Mouse (Mus musculus): ENCODE measurements at regions not wholly inside any gene's neighbourhood (a gene's known extent, or its start where the extent isn't known, plus 50 kb on each side); places are given as distances from the start of the nearest gene placed in this dataset.

GRCm38 (mm10) chr11:114281846-114282245 lies 215.0 kb upstream of the Sdk2 start:
- H3K4me2 ChIP-seq (ENCODE audit: low read depth, low read length): no peak overlapping the region
- H3K9ac ChIP-seq (ENCODE audit: low read depth, low read length): no peak overlapping the region
- no peaks in the 10 kb centered on the region for H3K9me3 ChIP-seq (ENCODE audit: control insufficient read depth, low read length)
- H3K4me1 ChIP-seq (ENCODE audit: control insufficient read depth, insufficient read depth, low read length): no peaks in the 10 kb centered on the region
- no peak for DNase-seq (ENCODE audit: low spot score)
- H3K36me3 ChIP-seq (ENCODE audit: control insufficient read depth, insufficient read depth, low read length): no peaks in the 10 kb centered on the region
- ATAC-seq (ENCODE audit: low read depth): no peak
- 77% methylated on average over 9 of the region's 9 CpGs for WGBS
- H3K27me3 ChIP-seq (replicated peaks; ENCODE audit: control insufficient read depth, insufficient read depth, low read length): no peaks in the 10 kb centered on the region
- no peak overlapping the region for H3K27ac ChIP-seq (replicated peaks; ENCODE audit: low read depth, low read length)
- no peak overlapping the region for H3K4me3 ChIP-seq (ENCODE audit: low read depth, low read length)

- Histone ChIP-seq H3K4me2 (ENCODE audit: low read depth, low read length) (no peak overlapping the region), H3K4me3 (ENCODE audit: low read depth, low read length) (no peak overlapping the region), H3K27me3 (replicated peaks; ENCODE audit: control insufficient read depth, insufficient read depth, low read length) (no peaks in the 10 kb centered on the region), H3K27ac (replicated peaks; ENCODE audit: low read depth, low read length) (no peak overlapping the region), H3K9ac (ENCODE audit: low read depth, low read length) (no peak overlapping the region), H3K36me3 (ENCODE audit: control insufficient read depth, insufficient read depth, low read length) (no peaks in the 10 kb centered on the region), H3K9me3 (ENCODE audit: control insufficient read depth, low read length) (no peaks in the 10 kb centered on the region), H3K4me1 (ENCODE audit: control insufficient read depth, insufficient read depth, low read length) (no peaks in the 10 kb centered on the region)
- 74% methylated on average over 14 of the region's 14 CpGs for WGBS
- ATAC-seq (ENCODE audit: low read depth) (no peak), DNase-seq (ENCODE audit: low spot score) (no peak)
Measured at GRCm38 (mm10) chr11:114281041-114281695, 214.3 kb upstream of the Sdk2 start.

- no peaks in the 10 kb centered on the region for H3K36me3 ChIP-seq (ENCODE audit: control insufficient read depth, insufficient read depth, low read length)
- no peaks in the 10 kb centered on the region for H3K27me3 ChIP-seq (replicated peaks; ENCODE audit: control insufficient read depth, insufficient read depth, low read length)
- no peak overlapping the region for H3K4me2 ChIP-seq (ENCODE audit: low read depth, low read length)
- H3K4me3 ChIP-seq (ENCODE audit: low read depth, low read length): no peak overlapping the region
- DNase-seq (ENCODE audit: low spot score) (no peak), ATAC-seq (ENCODE audit: low read depth) (no peak)
- H3K27ac ChIP-seq (replicated peaks; ENCODE audit: low read depth, low read length): no peak overlapping the region
- H3K9ac ChIP-seq (ENCODE audit: low read depth, low read length): no peak overlapping the region
- no peaks in the 10 kb centered on the region for H3K4me1 ChIP-seq (ENCODE audit: control insufficient read depth, insufficient read depth, low read length)
- H3K9me3 ChIP-seq (ENCODE audit: control insufficient read depth, low read length): no peaks in the 10 kb centered on the region
- WGBS: 85% methylated on average over 26 of the region's 26 CpGs
Measured at GRCm38 (mm10) chr11:114277513-114278304, 210.9 kb upstream of the Sdk2 start.

GRCm38 (mm10) chr11:114270358-114271072 lies 203.7 kb upstream of the Sdk2 start:
- 88% methylated on average over 10 of the region's 10 CpGs for WGBS
- Histone ChIP-seq H3K9ac (ENCODE audit: low read depth, low read length) (no peak overlapping the region), H3K27ac (replicated peaks; ENCODE audit: low read depth, low read length) (no peak overlapping the region), H3K27me3 (replicated peaks; ENCODE audit: control insufficient read depth, insufficient read depth, low read length) (no peaks in the 10 kb centered on the region), H3K9me3 (ENCODE audit: control insufficient read depth, low read length) (no peaks in the 10 kb centered on the region), H3K4me3 (ENCODE audit: low read depth, low read length) (no peak overlapping the region), H3K36me3 (ENCODE audit: control insufficient read depth, insufficient read depth, low read length) (no peaks in the 10 kb centered on the region), H3K4me2 (ENCODE audit: low read depth, low read length) (no peak overlapping the region), H3K4me1 (ENCODE audit: control insufficient read depth, insufficient read depth, low read length) (no peaks in the 10 kb centered on the region)
- ATAC-seq (ENCODE audit: low read depth): no peak
- DNase-seq (ENCODE audit: low spot score): no peak

- WGBS: 39% methylated on average over 4 of the region's 4 CpGs
- DNase-seq (ENCODE audit: low spot score): no peak
- H3K9ac ChIP-seq (ENCODE audit: low read depth, low read length): no peak overlapping the region
- ATAC-seq (ENCODE audit: low read depth): no peak
- no peaks in the 10 kb centered on the region for H3K4me1 ChIP-seq (ENCODE audit: control insufficient read depth, insufficient read depth, low read length)
- no peak overlapping the region for H3K4me3 ChIP-seq (ENCODE audit: low read depth, low read length)
- no peaks in the 10 kb centered on the region for H3K36me3 ChIP-seq (ENCODE audit: control insufficient read depth, insufficient read depth, low read length)
- H3K27ac ChIP-seq (replicated peaks; ENCODE audit: low read depth, low read length): no peak overlapping the region
- H3K4me2 ChIP-seq (ENCODE audit: low read depth, low read length): no peak overlapping the region
- H3K9me3 ChIP-seq (ENCODE audit: control insufficient read depth, low read length): no peaks in the 10 kb centered on the region
- H3K27me3 ChIP-seq (replicated peaks; ENCODE audit: control insufficient read depth, insufficient read depth, low read length): no peaks in the 10 kb centered on the region
Measured at GRCm38 (mm10) chr11:114261959-114262358, 195.1 kb upstream of the Sdk2 start.

GRCm38 (mm10) chr11:114258218-114258617 lies 191.4 kb upstream of the Sdk2 start:
- Histone ChIP-seq H3K9ac (ENCODE audit: low read depth, low read length) (no peak overlapping the region), H3K4me3 (ENCODE audit: low read depth, low read length) (no peak overlapping the region), H3K9me3 (ENCODE audit: control insufficient read depth, low read length) (no peaks in the 10 kb centered on the region), H3K4me2 (ENCODE audit: low read depth, low read length) (no peak overlapping the region), H3K27me3 (replicated peaks; ENCODE audit: control insufficient read depth, insufficient read depth, low read length) (no peaks in the 10 kb centered on the region), H3K36me3 (ENCODE audit: control insufficient read depth, insufficient read depth, low read length) (no peaks in the 10 kb centered on the region), H3K27ac (replicated peaks; ENCODE audit: low read depth, low read length) (no peak overlapping the region), H3K4me1 (ENCODE audit: control insufficient read depth, insufficient read depth, low read length) (no peaks in the 10 kb centered on the region)
- no peak for ATAC-seq (ENCODE audit: low read depth)
- no peak for DNase-seq (ENCODE audit: low spot score)
- WGBS: 83% methylated on average over 9 of the region's 9 CpGs

GRCm38 (mm10) chr11:114257756-114258155 lies 190.9 kb upstream of the Sdk2 start:
- Histone ChIP-seq H3K4me1 (ENCODE audit: control insufficient read depth, insufficient read depth, low read length) (peaks cover under 1% of the 10 kb centered on the region; the same call in 1 of the 2 replicates), H3K27ac (replicated peaks; ENCODE audit: low read depth, low read length) (no peak overlapping the region), H3K36me3 (ENCODE audit: control insufficient read depth, insufficient read depth, low read length) (no peaks in the 10 kb centered on the region), H3K27me3 (replicated peaks; ENCODE audit: control insufficient read depth, insufficient read depth, low read length) (no peaks in the 10 kb centered on the region), H3K4me2 (ENCODE audit: low read depth, low read length) (no peak overlapping the region), H3K4me3 (ENCODE audit: low read depth, low read length) (no peak overlapping the region), H3K9ac (ENCODE audit: low read depth, low read length) (no peak overlapping the region), H3K9me3 (ENCODE audit: control insufficient read depth, low read length) (no peaks in the 10 kb centered on the region)
- 54% methylated on average over 6 of the region's 6 CpGs for WGBS
- no peak for ATAC-seq (ENCODE audit: low read depth)
- no peak for DNase-seq (ENCODE audit: low spot score)

- H3K27me3 ChIP-seq (replicated peaks; ENCODE audit: control insufficient read depth, insufficient read depth, low read length): no peaks in the 10 kb centered on the region
- H3K36me3 ChIP-seq (ENCODE audit: control insufficient read depth, insufficient read depth, low read length): no peaks in the 10 kb centered on the region
- no peak overlapping the region for H3K27ac ChIP-seq (replicated peaks; ENCODE audit: low read depth, low read length)
- peaks cover 4% of the 10 kb centered on the region; the same call in 1 of the 2 replicates for H3K4me1 ChIP-seq (ENCODE audit: control insufficient read depth, insufficient read depth, low read length)
- 71% methylated on average over 4 of the region's 4 CpGs for WGBS
- H3K9ac ChIP-seq (ENCODE audit: low read depth, low read length): no peak overlapping the region
- ATAC-seq (ENCODE audit: low read depth) (no peak), DNase-seq (ENCODE audit: low spot score) (no peak)
- H3K4me2 ChIP-seq (ENCODE audit: low read depth, low read length): no peak overlapping the region
- H3K9me3 ChIP-seq (ENCODE audit: control insufficient read depth, low read length): no peaks in the 10 kb centered on the region
- H3K4me3 ChIP-seq (ENCODE audit: low read depth, low read length): no peak overlapping the region
Measured at GRCm38 (mm10) chr11:114257061-114257460, 190.2 kb upstream of the Sdk2 start.

Measured in embryonic facial prominence, embryonic 14.5 days (tissue).